8 mouse cellular contexts compared by ENCODE assay signal in genomic region chr11:5239706-5240690, GRCm38 (mm10). TPM values are rescaled to one million over a fixed set of nuclear protein-coding genes. Genes with fewer than 3 reads are reported as not detected.
A peak's percentile ranks its signal among the peaks of the same experiment; 100 is the strongest.
DNase-seq lines count a peak whose midpoint lies in the region; ATAC-seq and TF ChIP-seq lines count a peak whose summit lies in the region.

No protein-coding gene starts in this region.

- no peaks in the 10 kb centered on the region for H3K9me3 ChIP-seq in forebrain, embryonic 13.5 days (replicated peaks)
- H3K9me3 ChIP-seq in lung, embryonic 16.5 days (ENCODE audit: control insufficient read depth, low read length): no peaks in the 10 kb centered on the region
- no peaks in the 10 kb centered on the region for H3K9me3 ChIP-seq in stomach, postnatal 0 days (ENCODE audit: control insufficient read depth, low read length)

- no peak for ATAC-seq in forebrain, embryonic 13.5 days
- ATAC-seq in lung, embryonic 16.5 days (ENCODE audit: low read depth): peak; percentile 92
- peak; percentile 58 for ATAC-seq in stomach, postnatal 0 days (ENCODE audit: low FRiP score, low TSS enrichment)

- TF ChIP-seq CTCF in stomach, postnatal 0 days (IDR thresholded peaks at IDR 0.05; ENCODE audit: low read depth): no peak

- peak; percentile 86 for TF ChIP-seq EP300 in stomach, postnatal 0 days (optimal IDR thresholded peaks at IDR 0.05)

- H3K4me2 ChIP-seq in forebrain, embryonic 13.5 days: no peak overlapping the region
- H3K4me2 ChIP-seq in lung, embryonic 16.5 days (ENCODE audit: low read depth, low read length): peak overlapping the region; percentile 7
- no peak overlapping the region for H3K4me2 ChIP-seq in stomach, postnatal 0 days (replicated peaks; ENCODE audit: low read depth)

- intact Hi-C loops in gastrocnemius, postnatal 36 days (cut with DNase I): loop anchor here (5.0 kb wide), 2 partner anchors 43 to 58 kb away; no protein-coding TSS in a partner anchor

- H3K27ac ChIP-seq in forebrain, embryonic 13.5 days: peak overlapping the region; percentile 1; the same call in 1 of the 2 replicates
- H3K27ac ChIP-seq in lung, embryonic 16.5 days (ENCODE audit: low read length): peak overlapping the region; percentile 93
- H3K27ac ChIP-seq in stomach, postnatal 0 days (replicated peaks): peak overlapping the region; percentile 88

- no peaks in the 10 kb centered on the region for H3K27me3 ChIP-seq in forebrain, embryonic 13.5 days
- no peaks in the 10 kb centered on the region for H3K27me3 ChIP-seq in lung, embryonic 16.5 days (ENCODE audit: control insufficient read depth, insufficient read depth, low read depth, low read length)
- no peaks in the 10 kb centered on the region for H3K27me3 ChIP-seq in stomach, postnatal 0 days (ENCODE audit: control insufficient read depth, insufficient read depth, low read length)

- DNase-seq in kidney, postnatal 10 days: peak; percentile 32
- DNase-seq in kidney, adult 11 months: no peak
- DNase-seq in stomach, postnatal 0 days (ENCODE audit: low spot score): peak; percentile 26
- no peak for DNase-seq in spleen, adult 18-20 months
- DNase-seq in gastrocnemius, postnatal 36 days: no peak
- DNase-seq in cerebellum, adult 8-10 months: no peak

- 10% methylated on average over 10 of the region's 10 CpGs for WGBS in forebrain, embryonic 13.5 days
- 5% methylated on average over 10 of the region's 10 CpGs for WGBS in lung, embryonic 16.5 days
- WGBS in stomach, postnatal 0 days: 16% methylated on average over 10 of the region's 10 CpGs

- peaks cover 36% of the 10 kb centered on the region for H3K4me1 ChIP-seq in forebrain, embryonic 13.5 days
- H3K4me1 ChIP-seq in lung, embryonic 16.5 days (replicated peaks; ENCODE audit: control insufficient read depth, insufficient read depth, low read length): peaks cover 37% of the 10 kb centered on the region
- peaks cover 5% of the 10 kb centered on the region; the same call in 1 of the 2 replicates for H3K4me1 ChIP-seq in stomach, postnatal 0 days (replicated peaks; ENCODE audit: control insufficient read depth, insufficient read depth)

- H3K4me3 ChIP-seq in forebrain, embryonic 13.5 days: no peak overlapping the region
- H3K4me3 ChIP-seq in lung, embryonic 16.5 days (ENCODE audit: low read length): no peak overlapping the region
- no peak overlapping the region for H3K4me3 ChIP-seq in stomach, postnatal 0 days (ENCODE audit: low read depth, low read length)

- peaks cover 21% of the 10 kb centered on the region for H3K36me3 ChIP-seq in forebrain, embryonic 13.5 days (ENCODE audit: poor library complexity, severe bottlenecking)
- H3K36me3 ChIP-seq in lung, embryonic 16.5 days (ENCODE audit: control insufficient read depth, insufficient read depth, low read length): peaks cover 12% of the 10 kb centered on the region
- H3K36me3 ChIP-seq in stomach, postnatal 0 days (ENCODE audit: control insufficient read depth, insufficient read depth, low read length): peaks cover 7% of the 10 kb centered on the region

- no peak overlapping the region for H3K9ac ChIP-seq in forebrain, embryonic 13.5 days
- H3K9ac ChIP-seq in lung, embryonic 16.5 days (ENCODE audit: low read length): peak overlapping the region; percentile 31
- H3K9ac ChIP-seq in stomach, postnatal 0 days (ENCODE audit: low read length): 0 out of 2 replicates have a peak overlapping the region, but pooled peaks have one; percentile 31

RNA-seq across cellular contexts. Expression of gene Kremen1, which starts 21.4 kb away (rescaled TPM):
- polyA plus RNA-seq in forebrain, embryonic 13.5 days (2015; fragmentation: Nextera tagmentation; extraction: Ambion mirVana): 6.6 and 7.2 TPM in 2 replicates
- 18.6 and 20.5 TPM in 2 replicates for polyA plus RNA-seq in lung, embryonic 16.5 days (2015; fragmentation: Nextera tagmentation; extraction: Ambion mirVana)
- 12.7 and 13.4 TPM in 2 replicates for polyA plus RNA-seq in stomach, postnatal 0 days (2015; fragmentation: Nextera tagmentation; extraction: Ambion mirVana)
- total RNA-seq in gastrocnemius, postnatal 36 days (2021): 10 to 100 TPM; 39.6 to 51.4 TPM

Comparison
In these comparisons a context has a peak if more than half of its experiments do, and no peak if none do; other contexts are left out.
1. DNase-seq: peak in kidney, postnatal 10 days (single experiment) and stomach, postnatal 0 days (single experiment); none in kidney, adult 11 months (single experiment), spleen, adult 18-20 months (0 of 2), gastrocnemius, postnatal 36 days (0 of 2) and cerebellum, adult 8-10 months (single experiment).
2. H3K27ac ChIP-seq: peak in every context shown above with its lines; median percentile 93 in lung, embryonic 16.5 days; 88 in stomach, postnatal 0 days; 1 in forebrain, embryonic 13.5 days.